Mouse (Mus musculus): Measurements from ENCODE around the gene Nefh. TPM values are rescaled to one million over a fixed set of nuclear protein-coding genes. Genes with fewer than 3 reads are reported as not detected.

The Nefh gene
- polyA plus RNA-seq, 1 experiment from 2014 or later: 0.30 TPM

DNA sequence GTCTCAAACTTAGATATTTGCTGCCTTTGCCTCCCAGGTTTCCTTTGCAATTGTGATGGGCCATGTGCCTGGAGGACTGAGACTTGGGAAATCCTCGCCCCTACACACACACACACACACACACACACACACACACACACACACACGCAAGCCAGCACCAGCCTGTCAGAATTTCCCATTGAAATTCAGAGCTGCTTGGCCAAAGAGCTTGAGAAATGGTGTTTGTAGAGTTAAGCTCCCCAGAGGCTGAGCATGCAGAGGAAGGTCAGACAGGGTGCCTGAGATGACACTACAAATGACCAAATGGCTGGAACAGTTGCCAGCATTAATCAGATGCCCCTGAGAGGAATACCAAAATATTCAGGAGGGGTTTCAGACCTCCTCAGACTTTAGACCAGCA lies 18.5 kb upstream of the Nefh start:
- ATAC-seq (ENCODE audit: insufficient read depth, low FRiP score): no peak
- WGBS: 51% methylated on average over 2 of the region's 2 CpGs
- H3K9ac ChIP-seq (ENCODE audit: low read length): no peak overlapping the region
- H3K4me2 ChIP-seq (ENCODE audit: low read depth, low read length): no peak overlapping the region
- H3K4me1 ChIP-seq (ENCODE audit: control insufficient read depth, insufficient read depth, low read length): no peaks in the 10 kb centered on the region
- no peak overlapping the region for H3K27ac ChIP-seq (ENCODE audit: low read length)
- H3K9me3 ChIP-seq (replicated peaks; ENCODE audit: control insufficient read depth, low read length): no peaks in the 10 kb centered on the region
- no peaks in the 10 kb centered on the region for H3K27me3 ChIP-seq (ENCODE audit: control insufficient read depth, insufficient read depth, low read length)
- H3K36me3 ChIP-seq (ENCODE audit: control insufficient read depth, insufficient read depth, low read length): no peaks in the 10 kb centered on the region
- no peak overlapping the region for H3K4me3 ChIP-seq (replicated peaks; ENCODE audit: low read length)

DNA sequence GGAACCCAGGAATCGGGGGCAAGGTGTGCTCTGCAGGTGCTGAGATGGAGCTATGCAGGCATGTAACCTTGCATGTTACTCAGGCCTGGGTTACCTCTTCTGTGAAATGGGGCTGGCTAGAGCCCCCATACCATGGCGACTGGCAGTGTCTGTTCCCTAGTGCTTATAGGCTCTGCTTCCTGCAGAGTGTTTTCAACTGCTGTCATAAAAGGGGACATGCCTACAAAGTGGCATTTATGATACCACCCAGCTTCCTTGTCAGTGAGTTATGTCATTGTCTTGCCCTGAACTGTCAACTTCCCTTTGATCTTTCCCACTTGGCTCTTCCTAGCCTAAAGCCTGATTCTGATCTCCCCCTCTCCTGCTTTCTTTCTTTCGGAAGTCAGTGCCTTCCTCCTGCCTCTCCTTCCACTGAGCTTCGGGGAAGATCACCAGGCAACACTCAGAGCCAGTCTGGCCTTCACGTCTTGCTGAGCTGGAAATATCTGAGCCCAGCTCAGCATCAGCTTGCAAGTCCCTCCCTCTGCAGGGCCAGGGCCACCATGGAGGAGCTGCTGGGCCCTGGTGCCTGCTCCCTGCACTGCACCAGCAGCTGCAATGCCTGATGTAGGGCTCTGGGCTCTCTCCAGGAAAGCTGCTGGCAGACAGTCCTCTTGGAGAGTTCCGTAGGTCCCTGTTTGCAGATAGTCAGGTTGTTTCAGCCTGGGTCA lies 15.4 kb upstream of the Nefh start:
- no peak for ATAC-seq (ENCODE audit: insufficient read depth, low FRiP score)
- H3K27me3 ChIP-seq (ENCODE audit: control insufficient read depth, insufficient read depth, low read length): no peaks in the 10 kb centered on the region
- no peak overlapping the region for H3K9ac ChIP-seq (ENCODE audit: low read length)
- H3K36me3 ChIP-seq (ENCODE audit: control insufficient read depth, insufficient read depth, low read length): no peaks in the 10 kb centered on the region
- no peaks in the 10 kb centered on the region for H3K4me1 ChIP-seq (ENCODE audit: control insufficient read depth, insufficient read depth, low read length)
- H3K9me3 ChIP-seq (replicated peaks; ENCODE audit: control insufficient read depth, low read length): no peaks in the 10 kb centered on the region
- 50% methylated on average over 6 of the region's 6 CpGs for WGBS
- no peak overlapping the region for H3K27ac ChIP-seq (ENCODE audit: low read length)
- H3K4me3 ChIP-seq (replicated peaks; ENCODE audit: low read length): no peak overlapping the region
- no peak overlapping the region for H3K4me2 ChIP-seq (ENCODE audit: low read depth, low read length)

DNA sequence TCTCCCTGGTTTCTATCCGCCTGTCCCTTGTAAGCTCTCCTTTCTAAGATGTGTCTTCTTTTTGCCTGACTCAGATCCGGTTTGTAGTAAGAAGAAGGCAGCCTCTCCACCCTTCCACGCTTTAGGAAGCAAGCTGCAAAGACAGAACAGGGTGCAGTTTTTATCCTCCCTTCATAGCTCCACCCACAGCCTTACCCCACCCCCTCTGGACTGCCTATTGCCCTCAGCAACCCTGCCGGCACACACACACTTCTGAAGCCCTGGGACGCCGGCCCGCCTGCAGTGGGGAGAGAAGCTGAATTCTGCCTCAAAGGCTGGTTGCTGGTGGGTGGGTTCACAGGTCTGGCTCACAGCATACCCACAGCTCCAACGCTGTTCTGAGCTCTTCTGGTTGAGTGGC lies 6.1 kb upstream of the Nefh start:
- H3K4me1 ChIP-seq (ENCODE audit: control insufficient read depth, insufficient read depth, low read length): no peaks in the 10 kb centered on the region
- no peak overlapping the region for H3K27ac ChIP-seq (ENCODE audit: low read length)
- no peak overlapping the region for H3K4me2 ChIP-seq (ENCODE audit: low read depth, low read length)
- H3K4me3 ChIP-seq (replicated peaks; ENCODE audit: low read length): no peak overlapping the region
- no peaks in the 10 kb centered on the region for H3K36me3 ChIP-seq (ENCODE audit: control insufficient read depth, insufficient read depth, low read length)
- ATAC-seq (ENCODE audit: insufficient read depth, low FRiP score): no peak
- H3K27me3 ChIP-seq (ENCODE audit: control insufficient read depth, insufficient read depth, low read length): peaks cover 29% of the 10 kb centered on the region
- WGBS: 5% methylated on average over 8 of the region's 8 CpGs
- H3K9me3 ChIP-seq (replicated peaks; ENCODE audit: control insufficient read depth, low read length): no peaks in the 10 kb centered on the region
- no peak overlapping the region for H3K9ac ChIP-seq (ENCODE audit: low read length)

- no peak overlapping the region for H3K9ac ChIP-seq (ENCODE audit: low read length)
- no peak overlapping the region for H3K27ac ChIP-seq (ENCODE audit: low read length)
- H3K4me3 ChIP-seq (replicated peaks; ENCODE audit: low read length): no peak overlapping the region
- H3K4me2 ChIP-seq (ENCODE audit: low read depth, low read length): no peak overlapping the region
- peaks cover 34% of the 10 kb centered on the region for H3K27me3 ChIP-seq (ENCODE audit: control insufficient read depth, insufficient read depth, low read length)
- no peaks in the 10 kb centered on the region for H3K36me3 ChIP-seq (ENCODE audit: control insufficient read depth, insufficient read depth, low read length)
- no peaks in the 10 kb centered on the region for H3K4me1 ChIP-seq (ENCODE audit: control insufficient read depth, insufficient read depth, low read length)
- H3K9me3 ChIP-seq (replicated peaks; ENCODE audit: control insufficient read depth, low read length): no peaks in the 10 kb centered on the region
- WGBS: 2% methylated on average over 6 of the region's 6 CpGs
- ATAC-seq (ENCODE audit: insufficient read depth, low FRiP score): no peak
Observed at GRCm38 (mm10) chr11:4953401-4953800, 5.5 kb upstream of the Nefh start.

GRCm38 (mm10) chr11:4949256-4950044 lies 1.6 kb upstream of the Nefh start:
- no peak overlapping the region for H3K4me3 ChIP-seq (replicated peaks; ENCODE audit: low read length)
- no peaks in the 10 kb centered on the region for H3K36me3 ChIP-seq (ENCODE audit: control insufficient read depth, insufficient read depth, low read length)
- H3K4me1 ChIP-seq (ENCODE audit: control insufficient read depth, insufficient read depth, low read length): 0 out of 2 replicates have a peak, but pooled peaks cover 4% of the 10 kb centered on the region
- no peak overlapping the region for H3K9ac ChIP-seq (ENCODE audit: low read length)
- H3K9me3 ChIP-seq (replicated peaks; ENCODE audit: control insufficient read depth, low read length): no peaks in the 10 kb centered on the region
- H3K27me3 ChIP-seq (ENCODE audit: control insufficient read depth, insufficient read depth, low read length): peaks cover 69% of the 10 kb centered on the region
- no peak for ATAC-seq (ENCODE audit: insufficient read depth, low FRiP score)
- 6% methylated on average over 23 of the region's 23 CpGs for WGBS
- no peak overlapping the region for H3K4me2 ChIP-seq (ENCODE audit: low read depth, low read length)
- H3K27ac ChIP-seq (ENCODE audit: low read length): no peak overlapping the region

GRCm38 (mm10) chr11:4948792-4949191 lies 928 bp upstream of the Nefh start:
- H3K36me3 ChIP-seq (ENCODE audit: control insufficient read depth, insufficient read depth, low read length): no peaks in the 10 kb centered on the region
- no peak overlapping the region for H3K4me3 ChIP-seq (replicated peaks; ENCODE audit: low read length)
- H3K9me3 ChIP-seq (replicated peaks; ENCODE audit: control insufficient read depth, low read length): no peaks in the 10 kb centered on the region
- H3K27me3 ChIP-seq (ENCODE audit: control insufficient read depth, insufficient read depth, low read length): peaks cover 69% of the 10 kb centered on the region
- H3K4me1 ChIP-seq (ENCODE audit: control insufficient read depth, insufficient read depth, low read length): 0 out of 2 replicates have a peak, but pooled peaks cover 4% of the 10 kb centered on the region
- WGBS: 40% methylated on average over 8 of the region's 8 CpGs
- ATAC-seq (ENCODE audit: insufficient read depth, low FRiP score): no peak
- H3K9ac ChIP-seq (ENCODE audit: low read length): no peak overlapping the region
- no peak overlapping the region for H3K4me2 ChIP-seq (ENCODE audit: low read depth, low read length)
- no peak overlapping the region for H3K27ac ChIP-seq (ENCODE audit: low read length)

- Histone ChIP-seq H3K9ac (ENCODE audit: low read length) (peak overlapping the region; percentile 12), H3K27me3 (ENCODE audit: control insufficient read depth, insufficient read depth, low read length) (peaks cover 65% of the 10 kb centered on the region), H3K4me1 (ENCODE audit: control insufficient read depth, insufficient read depth, low read length) (0 out of 2 replicates have a peak, but pooled peaks cover 4% of the 10 kb centered on the region), H3K4me2 (ENCODE audit: low read depth, low read length) (peak overlapping the region; percentile 69), H3K9me3 (replicated peaks; ENCODE audit: control insufficient read depth, low read length) (no peaks in the 10 kb centered on the region), H3K27ac (ENCODE audit: low read length) (no peak overlapping the region), H3K4me3 (replicated peaks; ENCODE audit: low read length) (peak overlapping the region; percentile 52), H3K36me3 (ENCODE audit: control insufficient read depth, insufficient read depth, low read length) (no peaks in the 10 kb centered on the region)
- WGBS: under 1% methylated on average over 120 of the region's 120 CpGs
- peak; percentile 79 for ATAC-seq (ENCODE audit: insufficient read depth, low FRiP score)
Observed at GRCm38 (mm10) chr11:4946947-4947812, 684 bp downstream of the Nefh start.

DNA sequence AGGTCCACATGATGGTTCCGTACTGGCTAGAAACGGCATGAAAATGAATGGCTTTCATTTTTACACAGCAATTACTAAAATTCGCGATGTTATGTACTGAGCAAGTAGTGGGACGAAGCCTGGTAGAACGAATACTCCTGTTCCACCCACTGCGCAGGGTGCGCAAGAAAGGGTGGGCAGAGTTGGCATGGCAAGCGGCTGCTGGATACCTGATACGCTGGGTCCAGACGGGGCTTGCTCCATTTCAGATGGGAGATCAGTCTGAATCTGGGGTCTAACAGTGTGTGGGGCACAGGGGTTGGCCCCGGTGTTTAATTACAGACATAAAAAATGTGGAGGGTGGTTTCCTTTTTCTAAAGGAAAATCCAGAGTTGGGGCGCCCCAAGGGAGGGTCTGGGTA lies 1.3 kb downstream of the Nefh start:
- Histone ChIP-seq H3K27me3 (ENCODE audit: control insufficient read depth, insufficient read depth, low read length) (peaks cover 60% of the 10 kb centered on the region), H3K27ac (ENCODE audit: low read length) (no peak overlapping the region), H3K4me1 (ENCODE audit: control insufficient read depth, insufficient read depth, low read length) (0 out of 2 replicates have a peak, but pooled peaks cover 4% of the 10 kb centered on the region), H3K9me3 (replicated peaks; ENCODE audit: control insufficient read depth, low read length) (no peaks in the 10 kb centered on the region), H3K9ac (ENCODE audit: low read length) (no peak overlapping the region), H3K4me3 (replicated peaks; ENCODE audit: low read length) (peak overlapping the region; percentile 52; the same call in 1 of the 2 replicates), H3K36me3 (ENCODE audit: control insufficient read depth, insufficient read depth, low read length) (no peaks in the 10 kb centered on the region), H3K4me2 (ENCODE audit: low read depth, low read length) (peak overlapping the region; percentile 69; the same call in 1 of the 2 replicates)
- ATAC-seq (ENCODE audit: insufficient read depth, low FRiP score): no peak
- 45% methylated on average over 13 of the region's 13 CpGs for WGBS
